Mouse (Mus musculus): ENCODE results near the gene Syn3.

DNA sequence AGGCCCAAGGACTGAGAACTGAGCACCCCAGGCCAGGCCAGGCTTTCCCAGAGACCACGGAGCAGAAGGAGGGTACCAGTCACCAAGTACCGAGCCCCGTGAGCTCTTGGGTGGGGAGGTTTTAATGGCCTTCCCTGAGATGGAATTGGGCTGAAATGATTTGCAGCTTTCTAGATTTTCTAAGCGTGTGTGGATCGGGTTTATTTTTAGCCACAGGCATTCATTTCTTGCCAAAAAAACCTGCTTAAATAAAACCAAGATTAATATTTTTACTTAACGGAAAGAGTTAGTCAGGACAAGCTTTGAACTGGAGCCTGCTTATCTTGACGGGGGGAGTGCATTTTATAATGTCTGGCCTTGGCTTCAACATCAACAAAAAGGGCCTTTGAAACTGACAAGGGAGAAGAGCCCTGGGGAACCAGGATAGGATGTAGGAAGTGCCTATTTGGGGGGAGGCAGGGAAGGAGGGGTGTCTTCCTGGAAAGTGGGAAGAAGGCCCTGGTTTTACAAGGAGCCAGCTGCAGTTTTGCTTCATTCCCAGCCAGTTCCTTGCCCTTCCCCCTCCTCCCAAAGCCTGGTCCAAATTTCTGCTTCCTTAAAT lies 166.9 kb downstream of the Syn3 start:
- TF ChIP-seq POLR2A (IDR thresholded peaks at IDR 0.05; ENCODE audit: extremely low read depth, insufficient read depth, low read length), result no peak
- no peak for TF ChIP-seq CTCF (IDR thresholded peaks at IDR 0.05; ENCODE audit: extremely low read depth, insufficient read depth, low read length)

All from cortical plate, adult 2 months (tissue).